Mouse (Mus musculus) G1E (cell line): ENCODE results near the gene Pitpnc1.
"Not testable (repeated sequence)": the region's sequence is repeated elsewhere in the genome, so short reads cannot be mapped to it uniquely, and the experiment has no call there.

Source experiments
- CTCF ChIP-seq: IDR thresholded peaks from 2 replicates; pipeline ENCODE4 v1.5.1; 2012; ENCODE audit warnings: low read depth, low read length, inconsistent platforms, mixed read lengths
- GATA1 ChIP-seq: IDR thresholded peaks from 2 replicates; pipeline ENCODE4 v1.6.1; 2012; ENCODE audit warnings: borderline replicate concordance, low read length, inconsistent platforms, mixed read lengths

- TF ChIP-seq CTCF, GATA1: not testable (repeated sequence)
Observed at GRCm38 (mm10) chr11:107504364-107504763, 33.9 kb upstream of the Pitpnc1 start.
